Mouse (Mus musculus): ENCODE measurements around the gene Pycr1.

Gene Pycr1

DNA sequence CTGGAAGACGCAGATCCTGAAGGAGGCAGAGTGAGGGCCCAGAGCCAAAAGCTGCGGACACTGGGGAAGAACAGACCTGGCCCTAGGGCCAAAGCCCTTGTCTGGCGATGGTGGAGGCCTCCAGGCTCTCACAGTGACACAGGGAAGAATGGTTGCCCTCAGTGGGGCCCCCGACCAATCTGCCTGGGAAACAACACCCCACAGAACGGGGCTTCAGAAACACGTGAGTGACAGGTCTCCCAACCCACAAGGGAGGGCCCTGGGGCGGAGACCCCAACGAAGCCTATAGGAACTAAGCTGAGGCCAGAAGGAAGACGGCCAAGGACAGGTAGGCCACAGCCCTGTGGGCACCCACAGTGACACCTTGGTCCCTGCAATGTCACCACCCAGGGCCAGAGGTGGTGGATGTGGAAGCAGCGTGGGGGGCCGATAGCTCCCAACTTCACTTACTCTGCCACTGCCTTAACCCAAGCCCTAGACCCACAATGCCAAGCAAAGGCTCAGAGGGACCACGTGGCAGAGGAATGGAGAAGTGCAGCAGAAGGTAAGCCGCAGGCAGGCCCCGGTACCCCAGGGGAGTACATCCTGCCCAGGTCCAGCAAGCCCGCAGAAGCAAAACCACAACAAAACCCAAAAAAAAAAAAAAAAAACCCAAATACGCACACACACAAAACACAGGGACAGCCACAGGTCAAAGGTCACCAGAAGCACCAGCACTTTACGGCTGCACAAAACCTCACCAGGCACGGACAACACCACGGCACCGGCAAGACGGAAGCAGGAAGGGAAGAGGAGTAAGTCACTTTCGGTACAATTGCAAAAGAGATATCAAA lies 15.9 kb downstream of the Pycr1 start:
- DNase-seq (ENCODE audit: low spot score in 2 of 2): peak; percentile 79 to 83

DNA sequence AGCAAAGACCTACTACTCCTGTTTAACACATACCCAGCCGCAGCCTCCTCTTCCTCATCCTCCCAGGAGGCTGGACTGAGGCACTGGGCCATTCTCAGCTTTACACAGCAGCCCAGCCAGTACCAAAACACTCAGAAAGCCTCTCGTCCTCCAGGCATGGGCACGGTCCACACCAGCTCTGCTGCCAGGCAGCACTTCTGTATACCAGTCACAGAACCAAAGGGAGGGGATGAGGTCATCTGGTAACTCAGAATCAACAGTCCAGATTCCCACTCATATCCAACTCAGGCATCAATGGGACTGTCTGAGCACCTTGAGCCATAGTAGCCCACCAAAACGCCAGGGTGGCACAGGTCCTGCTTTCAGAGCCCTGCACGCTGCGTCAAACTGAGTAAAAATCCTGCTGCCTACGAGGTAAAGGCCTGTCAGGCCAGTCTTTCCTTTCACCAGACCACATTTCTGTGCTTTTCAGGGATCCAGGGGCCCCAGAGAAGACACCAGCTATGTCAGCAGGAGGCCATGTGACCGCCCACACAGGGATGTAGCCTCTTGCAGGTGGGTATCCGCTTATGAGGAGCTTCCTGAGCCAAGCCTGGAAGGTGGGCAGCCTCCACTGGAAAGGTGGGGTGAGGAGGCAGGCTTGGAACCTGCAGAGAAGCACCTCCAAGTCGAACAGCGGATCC lies 16.6 kb downstream of the Pycr1 start:
- no peak for DNase-seq (ENCODE audit: low spot score in 2 of 2)

DNA sequence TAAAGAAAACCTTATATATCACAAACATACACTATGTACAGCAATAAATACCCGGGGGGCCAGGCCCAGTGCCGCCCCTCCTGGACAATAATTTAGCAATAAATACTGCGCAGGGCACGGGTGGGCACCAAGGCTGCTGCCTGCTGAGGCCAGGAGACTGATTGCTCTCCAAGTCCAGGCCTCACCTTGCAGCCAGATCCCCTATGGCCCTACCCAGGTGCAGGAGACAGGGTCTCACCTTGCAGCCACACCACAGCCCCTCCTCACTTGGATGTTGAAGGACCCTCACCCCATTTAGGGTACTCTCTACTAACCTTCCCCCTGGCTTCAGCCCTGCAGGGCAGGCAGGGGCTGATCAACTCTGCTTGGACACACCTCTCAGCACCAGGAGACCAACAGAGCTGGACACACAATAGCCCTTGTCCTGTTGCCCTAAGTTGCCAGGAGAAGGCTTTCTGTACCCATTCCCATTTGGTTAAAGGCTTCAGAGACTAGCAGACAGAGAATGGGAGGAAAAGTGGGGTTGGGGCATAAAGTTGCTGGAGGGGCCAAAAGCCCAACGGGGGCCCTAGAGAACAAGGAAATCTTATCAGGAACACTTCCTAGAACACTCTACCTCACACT lies 18.3 kb downstream of the Pycr1 start, which contains the start of gene Sirt7:
Gene Sirt7 (minus strand): TSS at position 89 of the 624 bp plus-strand sequence.
- no peak for DNase-seq (ENCODE audit: low spot score in 2 of 2)

GRCm38 (mm10) chr11:120624680-120625111 lies 18.9 kb downstream of the Pycr1 start:
- peak; percentile 87 to 88 for DNase-seq (ENCODE audit: low spot score in 2 of 2)

DNA sequence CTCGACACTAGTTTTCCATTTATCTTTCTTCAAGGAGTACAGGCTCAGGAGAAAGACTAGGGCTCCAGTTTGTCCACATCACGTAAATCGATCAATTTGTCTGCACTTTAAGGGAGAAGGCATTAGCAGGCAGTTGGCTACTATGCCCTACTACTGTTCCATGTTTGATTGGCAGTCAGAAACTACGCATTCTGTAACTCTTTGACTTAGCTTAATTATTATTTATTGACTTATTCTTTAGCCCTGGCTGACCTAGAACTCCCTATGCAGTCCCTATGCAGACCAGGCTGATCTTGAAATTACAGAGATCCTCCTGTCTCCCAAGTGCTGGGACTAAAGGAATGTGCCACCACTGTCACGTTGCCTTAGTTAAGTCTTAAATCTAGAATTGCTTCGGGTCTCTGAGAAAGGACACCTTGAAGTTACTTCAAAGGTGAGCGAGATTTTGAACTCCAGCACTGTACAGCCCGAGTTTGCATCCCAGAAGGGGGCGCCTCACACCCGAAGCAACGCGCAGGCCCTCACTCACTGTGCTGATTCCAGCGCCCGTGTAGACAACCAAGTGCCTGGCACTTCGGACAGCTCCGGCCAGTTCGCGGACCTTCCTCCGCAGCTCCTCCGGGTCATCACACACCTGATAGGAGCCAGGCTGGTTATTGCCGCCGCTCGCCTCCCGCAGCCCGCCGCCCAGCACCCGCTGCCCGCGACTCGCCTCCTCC lies 19.4 kb downstream of the Pycr1 start:
- peak; percentile 75 to 78 for DNase-seq (ENCODE audit: low spot score in 2 of 2)

- DNase-seq (ENCODE audit: low spot score in 2 of 2): no peak
Measured at GRCm38 (mm10) chr11:120622805-120623204, 20.8 kb downstream of the Pycr1 start.

DNA sequence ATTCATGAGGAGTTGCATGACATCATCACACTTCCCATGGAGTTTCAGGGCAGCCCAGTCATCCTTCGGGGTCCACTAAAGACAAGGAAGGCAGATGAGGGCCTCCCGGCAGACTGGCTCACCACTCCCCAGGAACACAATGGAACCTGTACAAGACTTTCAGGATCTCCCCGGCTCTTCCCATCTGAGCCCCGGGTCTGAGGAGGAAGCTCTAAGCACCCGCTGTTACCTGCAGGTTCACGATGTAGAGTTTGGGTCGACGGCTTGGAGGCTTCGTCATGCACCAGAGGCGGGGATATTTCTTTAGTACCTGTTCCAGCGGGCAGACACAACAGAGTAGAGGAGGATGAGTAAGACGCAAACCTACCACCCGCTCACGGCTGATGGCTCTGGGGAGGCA lies 23.4 kb downstream of the Pycr1 start:
- DNase-seq (ENCODE audit: low spot score in 2 of 2): no peak

DNA sequence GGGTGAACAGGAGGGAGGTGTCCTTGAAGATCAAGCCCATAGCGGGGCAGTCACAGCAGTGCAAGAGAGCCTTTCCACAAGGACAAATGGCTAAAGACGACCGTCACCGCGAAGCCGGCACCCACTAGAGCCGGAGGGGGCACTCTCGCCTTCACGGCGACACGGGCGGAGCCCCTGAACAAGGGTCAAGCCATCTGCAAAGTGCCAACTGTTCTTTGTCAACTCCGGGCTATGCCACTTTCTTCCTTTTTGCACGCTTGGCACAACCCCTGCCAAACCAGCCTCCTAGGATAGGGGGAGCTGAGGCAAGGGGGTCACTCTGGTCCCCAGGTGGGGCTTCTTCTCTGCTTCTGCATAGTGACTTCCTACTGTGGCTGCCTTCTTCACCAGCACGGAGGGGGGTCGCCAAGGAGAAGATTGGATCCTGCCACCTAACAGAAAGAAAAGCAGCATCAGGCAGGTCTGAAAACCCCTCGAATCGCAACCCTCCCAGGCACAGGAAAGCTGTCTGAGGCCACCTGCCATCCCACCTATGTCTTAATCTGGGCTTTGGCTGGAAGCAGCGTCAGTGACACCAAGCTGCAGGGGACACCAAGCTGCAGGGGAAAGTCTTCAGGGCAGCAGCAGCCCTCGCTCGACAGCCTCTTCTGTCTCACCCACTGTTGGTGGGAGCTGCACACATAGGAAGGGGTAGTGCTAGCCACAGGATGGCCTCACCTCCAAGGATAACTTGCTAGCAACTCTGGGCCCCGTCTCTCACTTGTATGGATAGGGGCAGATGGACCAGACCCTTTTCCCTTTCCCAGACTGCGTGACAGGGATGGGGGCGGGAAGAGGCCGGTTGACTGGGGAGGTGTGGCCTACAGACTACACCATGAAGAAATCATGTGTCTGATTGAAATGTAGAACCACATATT lies 24.7 kb downstream of the Pycr1 start:
- no peak for DNase-seq (ENCODE audit: low spot score in 2 of 2)

DNA sequence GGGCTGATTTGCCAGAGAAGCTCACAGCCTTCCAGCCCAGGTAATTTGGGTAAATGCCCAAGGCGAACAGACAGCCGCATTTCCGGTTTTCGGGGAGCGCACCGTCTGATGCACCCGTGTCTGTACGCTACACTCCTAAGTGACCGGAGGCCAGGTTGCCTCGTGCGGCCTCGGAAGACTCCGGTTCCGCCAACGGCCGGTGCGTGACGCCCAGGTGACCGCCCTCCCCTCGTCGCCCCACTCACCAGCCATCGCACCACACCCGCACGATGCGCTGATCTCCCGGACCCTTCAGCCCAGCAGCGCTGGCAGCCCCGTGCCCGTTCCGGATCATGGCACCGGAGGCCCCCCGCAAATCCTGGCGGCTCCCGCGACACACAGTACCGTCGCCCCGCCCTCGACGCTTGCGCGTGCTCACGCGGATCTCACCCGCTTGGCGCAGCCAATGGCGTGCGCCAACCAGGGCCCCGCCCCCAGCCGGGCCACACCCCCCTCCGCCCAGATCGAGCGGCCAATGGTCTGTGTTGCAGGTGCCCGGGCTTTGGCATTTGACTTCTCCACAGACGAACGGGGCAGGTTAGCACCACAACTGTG lies 26.0 kb downstream of the Pycr1 start, which contains the start of gene Pcyt2:
Gene Pcyt2 (minus strand): TSS at position 418 of the 594 bp plus-strand sequence.
- peak; percentile 91 to 94 for DNase-seq (ENCODE audit: low spot score in 2 of 2)

- no peak for DNase-seq (ENCODE audit: low spot score in 2 of 2)
Measured at GRCm38 (mm10) chr11:120616617-120617294, 26.8 kb downstream of the Pycr1 start.

DNA sequence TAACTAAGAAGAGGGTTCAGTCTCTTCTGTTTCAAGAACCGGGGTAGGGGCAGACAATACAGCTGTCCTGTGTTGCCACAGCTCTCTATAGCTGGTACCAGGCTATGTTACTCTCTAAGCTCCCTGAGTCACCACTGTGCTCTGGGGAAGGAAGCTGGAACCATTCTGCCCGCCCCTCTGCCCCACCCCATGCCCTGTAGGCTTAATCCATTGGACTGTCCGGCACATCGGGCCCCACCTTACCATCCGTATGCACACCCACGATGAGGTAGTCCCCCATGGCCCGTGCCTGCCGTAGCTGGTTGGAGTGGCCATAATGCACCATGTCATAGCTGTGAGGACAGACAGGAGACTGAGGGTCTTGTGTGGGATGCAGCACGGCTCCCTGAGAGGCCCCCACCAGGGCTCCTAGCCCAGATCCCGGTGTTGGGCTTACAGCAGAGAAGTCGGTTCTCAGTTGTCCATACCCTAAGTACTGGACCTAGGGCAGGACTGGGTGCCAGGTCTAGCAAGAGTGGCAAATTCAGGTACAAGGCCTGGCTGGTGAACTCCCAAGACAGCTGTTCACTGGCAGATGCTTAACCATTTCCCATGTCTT lies 27.9 kb downstream of the Pycr1 start:
- no peak for DNase-seq (ENCODE audit: low spot score in 2 of 2)

GRCm38 (mm10) chr11:120615167-120615566 lies 28.4 kb downstream of the Pycr1 start:
- DNase-seq (ENCODE audit: low spot score in 2 of 2): no peak

DNA sequence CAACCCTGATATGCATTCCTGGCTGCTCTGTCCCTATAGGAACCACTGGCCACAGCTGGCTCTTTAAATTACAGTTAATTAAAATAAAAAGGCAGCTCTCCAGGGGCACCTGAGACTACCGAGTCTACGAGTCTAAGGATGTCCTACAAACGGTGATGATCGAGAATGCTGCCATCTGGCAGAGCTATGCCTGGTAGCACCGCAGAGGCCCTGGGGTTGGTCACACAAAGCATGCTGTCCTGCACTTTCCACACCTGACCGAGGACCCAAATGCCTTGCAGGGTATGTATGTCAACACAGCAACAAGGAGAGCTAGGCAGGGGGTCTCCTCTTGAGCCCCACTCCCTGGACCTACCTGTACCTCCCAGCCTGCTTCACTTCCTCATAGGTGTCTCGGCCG lies 29.6 kb downstream of the Pycr1 start:
- no peak for DNase-seq (ENCODE audit: low spot score in 2 of 2)

DNA sequence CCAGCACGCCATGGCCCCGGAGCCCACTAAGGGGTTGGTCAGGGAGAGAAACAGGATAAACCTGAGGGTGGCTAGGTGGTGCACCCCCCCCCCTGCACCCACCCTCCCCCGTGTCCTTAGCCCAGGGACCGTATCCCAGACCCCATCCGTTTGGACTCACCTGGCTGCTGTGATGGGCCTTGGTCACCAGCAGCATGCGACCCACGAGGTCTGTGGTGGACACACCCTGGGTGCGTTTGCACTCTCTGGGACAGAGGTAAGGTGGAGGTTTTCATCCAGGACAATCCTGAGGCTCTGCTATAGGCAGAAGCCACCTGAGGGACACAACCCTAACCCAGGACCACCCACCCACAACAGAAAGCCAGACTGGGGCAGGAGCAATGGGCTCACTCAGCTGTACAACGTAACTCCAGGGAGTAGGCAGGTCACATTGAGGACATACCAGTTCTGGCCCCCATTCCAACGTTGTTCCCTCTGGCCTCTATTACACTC lies 30.0 kb downstream of the Pycr1 start:
- no peak for DNase-seq (ENCODE audit: low spot score in 2 of 2)

DNA sequence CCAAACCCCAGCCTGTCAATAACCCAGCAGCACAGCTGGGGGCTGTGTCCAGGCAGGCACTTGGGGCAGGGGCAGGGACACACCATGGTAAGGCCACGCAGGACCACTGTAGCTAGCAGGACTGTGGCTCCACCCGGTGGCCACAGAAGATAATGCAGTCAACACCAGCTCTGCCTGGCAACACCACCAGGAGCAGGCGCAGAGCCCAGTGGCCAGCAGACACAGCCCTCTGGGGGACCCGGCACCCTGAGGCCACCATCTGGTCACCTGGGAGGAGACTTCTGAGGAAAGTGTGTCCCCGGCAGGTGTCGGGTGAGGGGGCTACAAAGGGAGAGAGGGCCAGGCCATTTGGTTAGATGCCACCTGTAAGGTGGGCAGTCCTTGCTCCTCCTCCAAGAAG lies 30.8 kb downstream of the Pycr1 start:
- peak; percentile 62 to 68 for DNase-seq (ENCODE audit: low spot score in 2 of 2)

GRCm38 (mm10) chr11:120610477-120611046 lies 33.0 kb downstream of the Pycr1 start:
- no peak for DNase-seq (ENCODE audit: low spot score in 2 of 2)

- DNase-seq (ENCODE audit: low spot score in 2 of 2): no peak
Measured at GRCm38 (mm10) chr11:120609250-120609649, 34.3 kb downstream of the Pycr1 start.

GRCm38 (mm10) chr11:120608241-120609034 lies 35.1 kb downstream of the Pycr1 start, which contains the start of gene Npb:
Gene Npb, plus strand, starts transcription at chr11:120608477.
- DNase-seq (ENCODE audit: low spot score in 2 of 2): no peak

All from spleen, postnatal 36 days (tissue).